Mouse (Mus musculus): ENCODE data around the gene Tro. TPM values are rescaled to one million over a fixed set of nuclear protein-coding genes. Genes with fewer than 3 reads are reported as not detected.
A peak's percentile ranks its signal among the peaks of the same experiment; 100 is the strongest.

Tro gene
- polyA plus RNA-seq (2012; rRNA removed) = 0.94 and 1.0 TPM in 2 replicates
- 0.50 and 1.0 TPM in 2 replicates for polyA plus RNA-seq (2014; fragmentation: Nextera tagmentation; extraction: Ambion mirVana)

DNA sequence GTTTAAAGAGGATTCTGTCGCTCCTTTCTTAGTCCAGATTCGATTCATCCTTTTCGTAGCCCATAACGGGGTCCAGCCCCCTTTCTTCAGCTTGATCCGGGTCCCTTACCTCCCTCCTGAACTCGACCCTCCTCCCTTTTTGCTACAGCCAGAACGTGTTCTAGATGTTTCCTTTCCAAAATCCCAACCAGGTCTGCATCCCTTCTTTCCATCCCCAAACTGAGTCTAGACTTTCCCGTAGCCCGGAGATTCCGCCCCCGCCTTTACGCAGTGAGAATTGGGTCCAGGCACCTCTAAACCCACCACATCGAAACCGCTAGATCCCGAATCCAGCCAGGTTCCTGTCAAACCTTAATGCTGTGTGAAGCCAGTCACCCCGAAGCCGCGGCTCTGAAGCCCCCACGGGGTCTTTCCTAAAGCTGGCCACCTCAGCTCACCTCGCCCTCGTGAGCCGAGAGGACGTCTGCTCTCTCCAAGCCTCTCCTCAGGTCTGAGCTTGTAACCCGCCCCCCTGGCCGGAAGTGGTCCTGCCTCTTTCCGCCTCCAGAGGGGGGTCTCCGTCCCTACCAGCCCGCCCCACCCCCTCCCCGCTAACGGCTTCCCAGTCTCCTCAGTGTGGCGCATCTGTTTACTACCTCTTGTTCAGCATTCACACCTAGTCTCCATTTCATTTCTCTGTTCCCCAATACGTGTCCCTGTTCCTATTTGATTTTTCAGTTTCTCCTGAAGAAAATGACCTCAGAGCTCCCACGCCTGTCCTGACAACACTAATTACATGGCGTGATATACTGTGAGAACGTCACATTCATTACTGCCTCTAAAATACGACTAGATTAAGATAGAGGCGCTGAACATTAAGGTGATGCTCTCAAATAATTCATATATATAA is at the start of gene Tro:
Gene Tro (minus strand): TSS at position 676 of the 889 bp plus-strand sequence.
- 22% methylated on average over 37 of the region's 37 CpGs for WGBS (ENCODE audit: insufficient replicate concordance)
- Histone ChIP-seq H3K27me3 (ENCODE audit: control insufficient read depth, insufficient read depth, low read length) (peaks cover 17% of the 10 kb centered on the region), H3K36me3 (replicated peaks; ENCODE audit: control insufficient read depth, insufficient read depth, low read depth) (no peaks in the 10 kb centered on the region), H3K4me3 (ENCODE audit: insufficient read depth in 1 of 2, low read depth in 2 of 2, low read length in 2 of 2) (peak within 1 kb of the TSS; percentile 26 to 37; a peak in 3 of 4 replicates), H3K4me1 (replicated peaks; ENCODE audit: control insufficient read depth in 2 of 2, insufficient read depth in 2 of 2, low read length in 1 of 2) (no peaks in the 10 kb centered on the region), H3K9me3 (ENCODE audit: control insufficient read depth, low read length) (no peaks in the 10 kb centered on the region), H3K9ac (replicated peaks) (no peak within 1 kb of the TSS), H3K27ac (no peak within 1 kb of the TSS), H3K4me2 (ENCODE audit: low read depth) (peak within 1 kb of the TSS; percentile 15; the same call in 1 of the 2 replicates)
- no peak for TF ChIP-seq CTCF (IDR thresholded peaks at IDR 0.05; ENCODE audit: low read depth)
- no peak for TF ChIP-seq EP300 (IDR thresholded peaks at IDR 0.05; ENCODE audit: low read depth)
- no peak for ATAC-seq (ENCODE audit: insufficient read depth)
- DNase-seq (ENCODE audit: low read depth in 3 of 3, low spot score in 3 of 3) = no peak

DNA sequence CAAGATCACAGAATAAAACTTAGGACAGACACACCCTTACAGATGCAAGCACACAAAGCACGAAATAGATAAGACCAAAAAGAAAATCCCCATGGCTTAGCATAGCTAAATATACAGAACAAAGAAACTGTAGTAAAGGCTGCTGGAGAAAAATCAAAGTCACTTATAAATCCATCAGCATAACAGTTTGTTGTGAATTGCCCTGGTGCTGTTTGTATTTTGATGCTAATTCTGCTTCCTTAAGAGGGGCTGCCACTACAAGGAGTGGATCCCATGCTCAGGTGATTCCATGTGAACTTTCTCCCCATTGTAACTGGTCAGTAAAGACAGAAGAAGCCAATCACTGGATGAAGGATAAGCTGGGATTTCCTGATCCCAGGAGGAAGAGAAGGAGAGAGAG is 20.1 kb upstream of the Tro start:
- TF ChIP-seq CTCF (IDR thresholded peaks at IDR 0.05; ENCODE audit: low read depth) (no peak), EP300 (IDR thresholded peaks at IDR 0.05; ENCODE audit: low read depth) (no peak)
- DNase-seq (ENCODE audit: low read depth in 3 of 3, low spot score in 3 of 3) (no peak), ATAC-seq (ENCODE audit: insufficient read depth) (no peak)
- Histone ChIP-seq H3K4me2 (ENCODE audit: low read depth) (no peak overlapping the region), H3K4me3 (ENCODE audit: insufficient read depth in 1 of 2, low read depth in 2 of 2, low read length in 2 of 2) (no peak overlapping the region), H3K36me3 (replicated peaks; ENCODE audit: control insufficient read depth, insufficient read depth, low read depth) (no peaks in the 10 kb centered on the region), H3K27ac (no peak overlapping the region), H3K9me3 (ENCODE audit: control insufficient read depth, low read length) (no peaks in the 10 kb centered on the region), H3K27me3 (ENCODE audit: control insufficient read depth, insufficient read depth, low read length) (no peaks in the 10 kb centered on the region), H3K4me1 (replicated peaks; ENCODE audit: control insufficient read depth in 2 of 2, insufficient read depth in 2 of 2, low read length in 1 of 2) (no peaks in the 10 kb centered on the region), H3K9ac (replicated peaks) (no peak overlapping the region)
- 33% methylated on average over 1 of the region's 1 CpGs for WGBS (ENCODE audit: insufficient replicate concordance)

DNA sequence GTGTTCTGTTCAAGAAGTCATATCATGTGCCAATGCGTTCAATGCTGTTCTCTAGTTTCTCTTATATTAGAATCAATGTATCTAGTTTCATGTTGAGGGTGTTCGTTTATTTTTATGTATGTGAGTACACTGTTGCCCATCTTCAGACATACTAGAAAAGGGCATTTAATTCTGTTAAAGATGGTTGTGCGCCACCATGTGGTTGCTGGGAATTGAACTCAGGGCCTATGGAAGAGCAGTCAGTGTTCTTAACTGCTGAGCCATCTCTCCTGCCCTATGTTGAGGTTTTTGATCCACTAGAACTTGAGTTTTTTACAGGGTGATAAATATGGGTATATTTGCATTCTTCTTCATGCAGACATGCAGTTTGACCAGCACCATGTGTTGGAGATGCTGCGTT is 5.4 kb upstream of the Tro start:
- WGBS (ENCODE audit: insufficient replicate concordance) = 22% methylated on average over 4 of the region's 4 CpGs
- Histone ChIP-seq H3K9ac (replicated peaks) (no peak overlapping the region), H3K9me3 (ENCODE audit: control insufficient read depth, low read length) (no peaks in the 10 kb centered on the region), H3K4me3 (ENCODE audit: insufficient read depth in 1 of 2, low read depth in 2 of 2, low read length in 2 of 2) (no peak overlapping the region), H3K27ac (no peak overlapping the region), H3K36me3 (replicated peaks; ENCODE audit: control insufficient read depth, insufficient read depth, low read depth) (no peaks in the 10 kb centered on the region), H3K4me1 (replicated peaks; ENCODE audit: control insufficient read depth in 2 of 2, insufficient read depth in 2 of 2, low read length in 1 of 2) (no peaks in the 10 kb centered on the region), H3K4me2 (ENCODE audit: low read depth) (no peak overlapping the region), H3K27me3 (ENCODE audit: control insufficient read depth, insufficient read depth, low read length) (peaks cover 5% of the 10 kb centered on the region)
- ATAC-seq (ENCODE audit: insufficient read depth) = no peak
- TF ChIP-seq CTCF (IDR thresholded peaks at IDR 0.05; ENCODE audit: low read depth) (peak; percentile 50), EP300 (IDR thresholded peaks at IDR 0.05; ENCODE audit: low read depth) (no peak)
- DNase-seq (ENCODE audit: low read depth in 3 of 3, low spot score in 3 of 3) = no peak

- TF ChIP-seq CTCF (IDR thresholded peaks at IDR 0.05; ENCODE audit: low read depth) = no peak
- TF ChIP-seq EP300 (IDR thresholded peaks at IDR 0.05; ENCODE audit: low read depth) = no peak
- Histone ChIP-seq H3K36me3 (replicated peaks; ENCODE audit: control insufficient read depth, insufficient read depth, low read depth) (no peaks in the 10 kb centered on the region), H3K4me2 (ENCODE audit: low read depth) (no peak overlapping the region), H3K9me3 (ENCODE audit: control insufficient read depth, low read length) (no peaks in the 10 kb centered on the region), H3K27ac (no peak overlapping the region), H3K9ac (replicated peaks) (no peak overlapping the region), H3K4me3 (ENCODE audit: insufficient read depth in 1 of 2, low read depth in 2 of 2, low read length in 2 of 2) (no peak overlapping the region), H3K4me1 (replicated peaks; ENCODE audit: control insufficient read depth in 2 of 2, insufficient read depth in 2 of 2, low read length in 1 of 2) (no peaks in the 10 kb centered on the region), H3K27me3 (ENCODE audit: control insufficient read depth, insufficient read depth, low read length) (peaks cover 17% of the 10 kb centered on the region)
- ATAC-seq (ENCODE audit: insufficient read depth) (no peak), DNase-seq (ENCODE audit: low read depth in 3 of 3, low spot score in 3 of 3) (no peak)
- 69% methylated on average over 3 of the region's 3 CpGs for WGBS (ENCODE audit: insufficient replicate concordance)
Measured at GRCm38 (mm10) chrX:150657797-150658118, 375 bp upstream of the Tro start.

GRCm38 (mm10) chrX:150656122-150656907 is 1.1 kb downstream of the Tro start:
- Histone ChIP-seq H3K4me2 (ENCODE audit: low read depth) (peak overlapping the region; percentile 15; the same call in 1 of the 2 replicates), H3K27ac (no peak overlapping the region), H3K9ac (replicated peaks) (no peak overlapping the region), H3K9me3 (ENCODE audit: control insufficient read depth, low read length) (no peaks in the 10 kb centered on the region), H3K4me1 (replicated peaks; ENCODE audit: control insufficient read depth in 2 of 2, insufficient read depth in 2 of 2, low read length in 1 of 2) (no peaks in the 10 kb centered on the region), H3K36me3 (replicated peaks; ENCODE audit: control insufficient read depth, insufficient read depth, low read depth) (no peaks in the 10 kb centered on the region), H3K4me3 (ENCODE audit: insufficient read depth in 1 of 2, low read depth in 2 of 2, low read length in 2 of 2) (peak overlapping the region; percentile 26 to 37; a peak in 3 of 4 replicates), H3K27me3 (ENCODE audit: control insufficient read depth, insufficient read depth, low read length) (peaks cover 17% of the 10 kb centered on the region)
- WGBS (ENCODE audit: insufficient replicate concordance) = 41% methylated on average over 33 of the region's 44 CpGs
- DNase-seq (ENCODE audit: low read depth in 3 of 3, low spot score in 3 of 3) (no peak), ATAC-seq (ENCODE audit: insufficient read depth) (no peak)
- TF ChIP-seq EP300 (IDR thresholded peaks at IDR 0.05; ENCODE audit: low read depth) (no peak), CTCF (IDR thresholded peaks at IDR 0.05; ENCODE audit: low read depth) (no peak)

Data from liver, embryonic 14.5 days (tissue).